Mouse (Mus musculus) limb, embryonic 13.5 days (tissue): ENCODE data around the gene Lpin2. TPM values are rescaled to one million over a fixed set of nuclear protein-coding genes. Genes with fewer than 3 reads are reported as not detected.

Experiments used
- ATAC-seq: fragments of 200-750 bp; cut with Nextera tagmentation; 2 replicates; pipeline ENCODE4 v1.8.0; 2017; ENCODE audit warnings: low read depth, moderate number of reproducible peaks, moderate TSS enrichment; ENCODE audit not compliant: low FRiP score
- H3K27ac ChIP-seq: fragments of 300-500 bp; sonication (generic); 2 replicates; pipeline ENCODE4 v1.5.1; 2015; ENCODE audit warnings: inconsistent platforms, mild to moderate bottlenecking, moderate library complexity
- H3K27me3 ChIP-seq: fragments of 300-500 bp; sonication (generic); 2 replicates; pipeline ENCODE4 v1.6.1; 2015; ENCODE audit warnings: mild to moderate bottlenecking, inconsistent platforms
- H3K36me3 ChIP-seq: fragments of 300-500 bp; sonication (generic); 2 replicates; pipeline ENCODE4 v1.6.1; 2015; ENCODE audit warnings: inconsistent platforms, mild to moderate bottlenecking, moderate library complexity
- H3K4me1 ChIP-seq: fragments of 300-500 bp; sonication (generic); 2 replicates; pipeline ENCODE4 v1.6.1; 2015; ENCODE audit warnings: inconsistent platforms
- H3K4me2 ChIP-seq: fragments of 300-500 bp; sonication (generic); replicated peaks from 2 replicates; pipeline ENCODE4 v1.6.1; 2015; ENCODE audit warnings: inconsistent platforms, mild to moderate bottlenecking, moderate library complexity
- H3K4me3 ChIP-seq: fragments of 300-500 bp; sonication (generic); 2 replicates; pipeline ENCODE4 v1.5.1; 2015; ENCODE audit warnings: moderate library complexity, mild to moderate bottlenecking, inconsistent platforms
- H3K9ac ChIP-seq: fragments of 300-500 bp; sonication (generic); 2 replicates; pipeline ENCODE4 v1.6.1; 2015; ENCODE audit warnings: mild to moderate bottlenecking, inconsistent platforms
- H3K9me3 ChIP-seq: fragments of 300-500 bp; sonication (generic); 2 replicates; pipeline ENCODE4 v1.6.1; 2016; ENCODE audit warnings: inconsistent platforms
- WGBS: fragments of 180-500 bp; shearing (Covaris S2); methylation state at CpG from one replicate; pipeline ENCODE4 v1.1.7; 2015; 5-methylcytosine and 5-hydroxymethylcytosine counted together
- polyA plus RNA-seq: library from polyadenylated mRNA; unstranded; fragments of >200 nt; fragmentation: Nextera tagmentation; extraction: Ambion mirVana; gene quantifications from 2 replicates; pipeline ENCODE4 v1.2.1, GENCODE M21; 2015

Lpin2 gene
- polyA plus RNA-seq, 1 experiment from 2014 or later: 54.1 TPM

DNA sequence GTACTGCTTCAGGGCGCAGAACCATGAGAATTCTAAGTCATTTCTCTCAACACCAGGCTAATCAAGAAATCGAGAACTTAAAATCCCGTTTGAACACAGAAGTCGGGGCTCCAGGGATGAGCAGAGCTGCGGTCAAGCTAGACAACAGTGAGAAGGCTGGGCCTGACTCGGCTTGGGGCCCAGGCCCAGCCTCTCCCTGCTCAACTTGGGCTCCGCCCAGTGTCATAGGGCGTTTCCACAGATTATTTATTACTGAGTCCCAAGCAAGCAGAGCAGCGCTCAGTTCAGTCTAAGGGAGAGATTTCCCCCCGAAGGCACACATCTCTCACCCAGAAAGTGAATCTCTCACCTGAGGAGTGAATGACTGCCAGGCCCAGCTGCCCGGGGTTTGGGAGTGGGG is 77.4 kb downstream of the Lpin2 start:
- Histone ChIP-seq H3K27me3 (no peaks in the 10 kb centered on the region), H3K4me3 (no peak overlapping the region), H3K36me3 (no peaks in the 10 kb centered on the region; the same call in 1 of the 2 replicates), H3K4me2 (no peak overlapping the region), H3K4me1 (peaks cover 14% of the 10 kb centered on the region), H3K9ac (no peak overlapping the region), H3K9me3 (no peaks in the 10 kb centered on the region), H3K27ac (no peak overlapping the region)
- WGBS: 71% methylated on average over 11 of the region's 11 CpGs
- peak; percentile 29; the same call in 1 of the 2 replicates for ATAC-seq

- no peak for ATAC-seq
These were observed 78.3 kb downstream of the Lpin2 start for GRCm38 (mm10) chr17:71260658-71261057.

GRCm38 (mm10) chr17:71263136-71263535 is 80.8 kb downstream of the Lpin2 start:
- Histone ChIP-seq H3K27ac (no peak overlapping the region), H3K27me3 (no peaks in the 10 kb centered on the region), H3K9ac (no peak overlapping the region), H3K4me3 (no peak overlapping the region), H3K4me1 (peaks cover 11% of the 10 kb centered on the region; the same call in 1 of the 2 replicates), H3K9me3 (no peaks in the 10 kb centered on the region), H3K4me2 (no peak overlapping the region), H3K36me3 (no peaks in the 10 kb centered on the region)
- 79% methylated on average over 6 of the region's 6 CpGs for WGBS
- ATAC-seq: no peak

More at GRCm38 (mm10) chr17:71260658-71261057, 78.3 kb downstream of the Lpin2 start:
- H3K4me1 ChIP-seq: peaks cover 8% of the 10 kb centered on the region; the same call in 1 of the 2 replicates
- H3K9me3 ChIP-seq: no peaks in the 10 kb centered on the region
- H3K36me3 ChIP-seq: no peaks in the 10 kb centered on the region; the same call in 1 of the 2 replicates
- no peak overlapping the region for H3K27ac ChIP-seq
- H3K4me2 ChIP-seq: no peak overlapping the region
- H3K9ac ChIP-seq: no peak overlapping the region
- no peaks in the 10 kb centered on the region for H3K27me3 ChIP-seq
- no peak overlapping the region for H3K4me3 ChIP-seq
- 52% methylated on average over 3 of the region's 3 CpGs for WGBS

GRCm38 (mm10) chr17:71264739-71265138 is 82.4 kb downstream of the Lpin2 start:
- no peak overlapping the region for H3K27ac ChIP-seq
- H3K36me3 ChIP-seq: no peaks in the 10 kb centered on the region
- H3K4me3 ChIP-seq: no peak overlapping the region
- H3K9ac ChIP-seq: no peak overlapping the region
- WGBS: 80% methylated on average over 4 of the region's 4 CpGs
- peaks cover 17% of the 10 kb centered on the region; the same call in 1 of the 2 replicates for H3K4me1 ChIP-seq
- no peaks in the 10 kb centered on the region for H3K27me3 ChIP-seq
- no peak overlapping the region for H3K4me2 ChIP-seq
- no peaks in the 10 kb centered on the region for H3K9me3 ChIP-seq
- no peak for ATAC-seq

DNA sequence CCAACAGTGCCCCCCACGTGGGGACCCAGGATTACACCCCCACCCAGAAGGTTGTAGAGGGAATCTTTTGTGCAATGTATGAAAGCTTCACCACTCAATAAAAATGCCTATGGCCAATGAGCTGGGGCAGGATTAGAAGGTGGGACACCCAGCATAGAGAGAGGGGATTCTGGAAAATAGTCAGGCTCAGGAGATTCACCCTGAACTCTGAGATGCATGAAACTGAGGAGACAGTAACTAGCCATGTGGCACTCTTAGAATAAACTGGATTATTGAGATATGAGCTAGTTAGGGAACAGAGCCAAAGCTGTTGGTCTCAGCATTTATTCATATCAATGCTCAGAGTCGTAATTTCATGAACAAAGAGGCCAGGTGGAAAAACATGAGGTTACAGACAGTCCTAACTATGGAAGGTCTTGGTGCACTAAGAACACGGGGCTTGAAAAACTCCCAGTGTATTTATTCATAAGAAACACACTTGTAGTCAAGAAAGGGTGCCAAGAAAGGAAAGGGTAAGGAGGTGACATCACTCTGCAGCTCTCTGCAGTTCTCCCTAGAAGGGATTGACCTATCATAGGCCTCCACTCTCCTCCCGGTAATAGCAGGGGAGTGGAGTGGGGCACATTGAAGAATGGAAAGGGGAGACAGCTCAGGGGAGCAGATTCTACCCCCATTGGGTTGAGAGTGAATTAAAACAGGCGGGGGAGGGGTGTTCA is 83.1 kb downstream of the Lpin2 start:
- Histone ChIP-seq H3K4me2 (no peak overlapping the region), H3K4me1 (peaks cover 17% of the 10 kb centered on the region; the same call in 1 of the 2 replicates), H3K4me3 (no peak overlapping the region), H3K36me3 (no peaks in the 10 kb centered on the region), H3K9ac (no peak overlapping the region), H3K9me3 (no peaks in the 10 kb centered on the region), H3K27me3 (no peaks in the 10 kb centered on the region), H3K27ac (no peak overlapping the region)
- WGBS: 71% methylated on average over 5 of the region's 5 CpGs
- no peak for ATAC-seq

DNA sequence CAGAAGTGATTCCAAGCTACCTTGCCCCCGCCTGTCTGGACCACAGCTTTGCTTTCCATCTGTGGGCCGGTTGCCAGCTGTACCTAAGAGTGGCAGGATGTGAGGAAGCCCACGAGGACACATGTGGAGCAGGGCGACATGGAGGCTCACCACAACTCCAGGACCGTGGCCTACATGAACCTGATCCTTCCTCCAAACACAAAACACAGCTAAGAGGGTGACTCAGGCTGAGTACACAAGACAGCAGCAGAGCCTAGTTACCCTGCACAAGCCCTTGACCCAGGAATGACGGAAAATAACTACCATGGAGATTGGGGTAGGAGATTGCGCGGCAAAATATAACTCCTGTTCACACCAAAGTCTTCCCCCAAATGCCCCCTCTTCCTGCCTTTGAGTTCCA is 85.0 kb downstream of the Lpin2 start:
- 82% methylated on average over 8 of the region's 8 CpGs for WGBS
- Histone ChIP-seq H3K9me3 (no peaks in the 10 kb centered on the region), H3K4me3 (no peak overlapping the region), H3K27ac (no peak overlapping the region), H3K36me3 (peaks cover 4% of the 10 kb centered on the region; the same call in 1 of the 2 replicates), H3K4me1 (peaks cover 17% of the 10 kb centered on the region; the same call in 1 of the 2 replicates), H3K9ac (no peak overlapping the region; the same call in 1 of the 2 replicates), H3K4me2 (no peak overlapping the region), H3K27me3 (no peaks in the 10 kb centered on the region)
- no peak for ATAC-seq

GRCm38 (mm10) chr17:71268152-71268551 is 85.8 kb downstream of the Lpin2 start:
- no peak overlapping the region for H3K9ac ChIP-seq
- H3K27me3 ChIP-seq: no peaks in the 10 kb centered on the region
- H3K9me3 ChIP-seq: no peaks in the 10 kb centered on the region
- ATAC-seq: no peak
- H3K4me3 ChIP-seq: no peak overlapping the region
- H3K36me3 ChIP-seq: peaks cover 12% of the 10 kb centered on the region; the same call in 1 of the 2 replicates
- peaks cover 17% of the 10 kb centered on the region; the same call in 1 of the 2 replicates for H3K4me1 ChIP-seq
- 88% methylated on average over 10 of the region's 10 CpGs for WGBS
- no peak overlapping the region for H3K4me2 ChIP-seq
- H3K27ac ChIP-seq: no peak overlapping the region

DNA sequence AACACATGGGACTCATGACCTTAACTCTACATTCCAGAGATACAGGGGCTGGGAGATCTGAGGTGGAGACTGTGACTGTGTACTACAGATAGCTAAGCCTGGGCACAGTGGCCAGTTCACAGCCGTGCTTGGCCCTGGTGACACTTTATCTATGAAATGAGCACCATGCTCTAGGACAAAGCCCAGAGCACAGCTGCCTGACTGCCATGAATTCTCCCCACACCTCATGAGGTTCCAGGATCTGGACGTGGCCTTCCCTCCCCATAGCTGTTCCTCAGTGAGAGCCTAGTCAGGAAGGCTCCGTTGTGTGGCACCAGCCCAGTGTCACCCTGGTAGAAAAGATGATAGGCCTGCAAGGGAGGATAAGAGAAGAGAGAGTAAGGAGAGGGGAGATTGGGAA is 86.2 kb downstream of the Lpin2 start:
- no peak overlapping the region for H3K4me3 ChIP-seq
- H3K9me3 ChIP-seq: no peaks in the 10 kb centered on the region
- H3K27me3 ChIP-seq: no peaks in the 10 kb centered on the region
- H3K9ac ChIP-seq: no peak overlapping the region
- H3K4me2 ChIP-seq: no peak overlapping the region
- no peak for ATAC-seq
- peaks cover 17% of the 10 kb centered on the region for H3K36me3 ChIP-seq
- peaks cover 17% of the 10 kb centered on the region; the same call in 1 of the 2 replicates for H3K4me1 ChIP-seq
- WGBS: 85% methylated on average over 3 of the region's 3 CpGs
- no peak overlapping the region for H3K27ac ChIP-seq

GRCm38 (mm10) chr17:71273901-71274300 is 91.5 kb downstream of the Lpin2 start:
- ATAC-seq: no peak
- 92% methylated on average over 12 of the region's 12 CpGs for WGBS
- peaks cover 31% of the 10 kb centered on the region for H3K36me3 ChIP-seq
- no peak overlapping the region for H3K27ac ChIP-seq
- no peaks in the 10 kb centered on the region for H3K27me3 ChIP-seq
- H3K4me1 ChIP-seq: no peaks in the 10 kb centered on the region
- no peak overlapping the region for H3K9ac ChIP-seq
- no peaks in the 10 kb centered on the region for H3K9me3 ChIP-seq
- no peak overlapping the region for H3K4me3 ChIP-seq
- H3K4me2 ChIP-seq: no peak overlapping the region

DNA sequence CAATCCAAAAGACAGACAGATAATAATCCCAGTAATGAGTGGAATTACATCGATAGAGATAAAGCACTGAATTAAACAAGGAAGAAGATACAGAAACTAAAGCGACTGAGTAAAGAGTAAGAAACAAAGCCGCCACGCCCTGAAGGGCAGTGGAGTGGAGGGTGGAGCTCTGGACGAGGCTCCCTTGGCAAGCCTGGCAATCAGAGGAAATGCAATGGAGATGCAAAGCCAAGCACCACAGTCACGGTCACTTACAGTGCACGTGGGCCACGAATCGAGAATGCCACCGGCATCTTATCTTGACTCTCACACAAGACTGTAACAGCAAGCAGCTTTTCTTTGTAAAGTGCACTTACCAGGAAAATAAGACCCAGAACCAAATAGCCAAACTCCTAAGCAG is 94.4 kb downstream of the Lpin2 start:
- Histone ChIP-seq H3K4me2 (no peak overlapping the region), H3K4me1 (no peaks in the 10 kb centered on the region), H3K9me3 (no peaks in the 10 kb centered on the region), H3K36me3 (peaks cover 27% of the 10 kb centered on the region), H3K9ac (no peak overlapping the region), H3K4me3 (no peak overlapping the region), H3K27me3 (no peaks in the 10 kb centered on the region), H3K27ac (no peak overlapping the region)
- no peak for ATAC-seq
- 94% methylated on average over 10 of the region's 10 CpGs for WGBS

DNA sequence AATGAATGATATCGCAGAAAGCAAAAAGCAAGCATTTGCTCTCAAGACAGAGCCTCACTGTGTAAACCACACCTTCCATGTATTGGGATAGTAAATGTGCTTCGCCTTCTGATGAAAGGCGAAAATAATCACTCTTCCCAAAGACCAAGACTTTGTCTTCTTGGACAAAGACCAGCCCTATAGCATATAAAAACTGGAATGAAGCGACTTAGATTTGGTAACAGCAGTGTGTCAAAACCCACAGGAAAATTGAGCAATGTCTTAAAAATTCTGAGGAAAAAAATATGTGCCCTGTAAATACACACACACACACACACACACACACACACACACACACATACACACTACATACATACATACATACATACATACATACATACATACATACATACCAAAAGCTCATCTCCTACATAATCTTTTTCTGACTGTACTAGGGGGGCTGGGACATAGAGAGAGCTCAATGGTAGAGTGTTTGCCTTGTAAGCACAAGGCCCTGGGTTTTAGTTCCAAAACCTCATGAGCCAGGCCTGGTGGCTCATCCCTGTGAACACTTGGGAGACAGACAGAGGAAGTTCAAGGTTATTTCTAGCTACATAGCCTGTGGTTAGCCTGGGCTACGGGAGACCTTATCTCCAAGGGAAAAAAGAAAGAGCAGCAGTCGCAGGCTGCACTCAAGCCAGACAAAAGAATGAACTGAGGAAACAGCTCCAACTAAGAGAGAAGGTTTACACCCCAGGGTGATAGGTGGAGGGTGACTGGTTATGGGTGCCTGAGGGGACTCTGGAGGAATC is 95.5 kb downstream of the Lpin2 start:
- Histone ChIP-seq H3K9ac (no peak overlapping the region), H3K27ac (no peak overlapping the region), H3K9me3 (no peaks in the 10 kb centered on the region), H3K27me3 (no peaks in the 10 kb centered on the region), H3K4me2 (no peak overlapping the region), H3K4me1 (no peaks in the 10 kb centered on the region), H3K4me3 (no peak overlapping the region), H3K36me3 (peaks cover 21% of the 10 kb centered on the region)
- ATAC-seq: no peak
- WGBS: 92% methylated on average over 6 of the region's 6 CpGs

DNA sequence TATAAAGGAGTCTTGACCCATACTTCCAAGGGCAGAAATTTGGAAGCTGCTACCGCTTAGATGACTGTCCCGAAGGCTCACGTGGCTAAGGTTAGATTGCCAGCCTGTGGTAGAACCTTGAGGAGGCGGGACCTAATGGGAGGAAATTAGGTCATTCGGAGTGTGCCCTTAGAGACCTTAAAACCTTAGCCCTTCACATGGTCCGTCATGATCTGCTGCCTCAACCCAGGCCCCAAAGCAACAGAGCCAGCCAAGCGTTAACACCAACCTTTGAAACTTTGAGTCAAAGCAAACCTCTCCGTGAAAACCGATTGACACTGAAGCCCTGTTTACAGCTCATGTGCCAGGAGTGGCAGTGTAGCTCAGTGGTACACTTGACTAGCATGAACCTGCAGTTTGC is 100.4 kb downstream of the Lpin2 start:
- 90% methylated on average over 9 of the region's 9 CpGs for WGBS
- Histone ChIP-seq H3K4me3 (no peak overlapping the region), H3K36me3 (no peaks in the 10 kb centered on the region), H3K4me2 (no peak overlapping the region), H3K4me1 (peaks cover 27% of the 10 kb centered on the region), H3K27ac (0 out of 2 replicates have a peak overlapping the region, but pooled peaks have one; percentile 22), H3K9me3 (no peaks in the 10 kb centered on the region), H3K27me3 (no peaks in the 10 kb centered on the region), H3K9ac (no peak overlapping the region)
- ATAC-seq: no peak
